Mouse (Mus musculus) lung, postnatal 0 days (tissue): Measurements from ENCODE around the gene Vav3.

Experiments
- CTCF ChIP-seq: IDR thresholded peaks from 2 replicates; pipeline ENCODE4 v1.5.1; 2016; ENCODE audit warnings: antibody characterized with exemption, mild to moderate bottlenecking
- EP300 ChIP-seq: IDR thresholded peaks from 2 replicates; pipeline ENCODE4 v1.6.1; 2016; ENCODE audit warnings: antibody characterized with exemption, mild to moderate bottlenecking, control low read depth

GRCm38 (mm10) chr3:109714476-109714875 lies 374.0 kb downstream of the Vav3 start:
- no peak for TF ChIP-seq EP300
- TF ChIP-seq CTCF = no peak
